Mouse (Mus musculus) spleen, adult 12 weeks (tissue): ENCODE data around the gene Krtap4-6.
"Not testable (repeated sequence)": the region's sequence is repeated elsewhere in the genome, so short reads cannot be mapped to it uniquely, and the experiment has no call there.

Source experiments
- DNase-seq: peaks from one replicate; pipeline ENCODE4 v3.0.0; 2022; ENCODE audit warnings: low spot score

The Krtap4-6 gene

DNA sequence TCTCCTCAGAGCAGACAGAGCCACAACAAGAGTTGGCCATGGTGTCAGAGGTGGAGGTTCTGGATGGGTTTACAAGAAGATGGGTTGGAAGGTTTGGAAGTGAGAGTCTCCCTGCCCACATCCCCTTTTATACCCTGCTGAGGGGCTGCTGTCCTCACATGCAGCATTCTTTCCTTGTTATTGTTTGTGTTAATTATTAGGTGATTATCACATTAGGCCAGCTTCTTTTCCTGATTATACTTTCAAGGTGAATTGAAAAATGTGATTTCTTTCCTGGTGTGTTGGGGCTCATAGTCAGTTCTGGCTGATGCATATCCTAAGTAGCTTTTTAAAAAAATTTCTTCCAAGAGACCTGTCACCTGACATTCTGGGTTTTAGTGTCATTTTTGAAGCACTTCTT is at the start of gene Krtap4-6:
Gene Krtap4-6, minus strand, starts transcription at position 101 of the 400 bp plus-strand sequence.
- no peak for DNase-seq

DNA sequence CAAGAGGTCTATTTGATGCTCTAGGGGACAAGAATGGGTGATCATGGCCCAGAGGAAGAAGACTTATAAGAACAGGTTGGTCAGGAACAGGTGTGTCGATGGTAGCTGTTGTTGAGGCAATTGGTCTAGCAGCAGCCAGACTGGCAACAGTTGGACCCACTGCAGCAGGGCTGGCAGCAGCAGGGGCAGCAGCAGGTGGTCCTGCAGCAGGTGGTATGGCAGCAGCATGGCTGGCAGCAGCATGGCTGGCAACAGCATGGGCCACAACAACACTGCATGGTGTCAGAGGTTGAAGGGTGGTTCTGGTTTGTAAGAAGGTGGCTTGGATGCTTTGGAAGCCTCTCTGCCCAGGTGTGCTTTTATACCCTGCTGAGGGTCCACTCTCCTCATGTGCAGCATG is 24.7 kb upstream of the Krtap4-6 start, which contains the start of gene Gm14190:
Gene Gm14190, minus strand, starts transcription at position 278 of the 400 bp plus-strand sequence.
- DNase-seq, result no peak

DNA sequence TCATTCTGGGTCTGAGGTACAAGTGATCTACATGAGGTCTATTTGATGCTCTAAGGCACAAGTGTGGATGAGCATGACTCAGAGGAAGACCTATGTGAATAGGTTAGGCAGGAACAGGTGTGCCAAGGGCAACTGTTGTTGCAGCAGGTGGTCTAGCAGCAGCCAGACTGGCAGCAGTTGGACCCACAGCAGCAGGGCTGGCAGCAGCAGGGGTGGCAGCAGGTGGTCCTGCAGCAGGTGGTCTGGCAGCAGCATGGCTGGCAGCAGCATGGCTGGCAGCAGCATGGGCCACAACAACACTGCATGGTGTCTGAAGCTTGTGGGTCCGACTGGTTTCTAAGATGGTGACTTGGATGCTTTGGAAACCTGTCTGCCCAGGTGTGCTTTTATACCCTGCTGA is 19.5 kb upstream of the Krtap4-6 start:
- DNase-seq, result not testable (repeated sequence)

DNA sequence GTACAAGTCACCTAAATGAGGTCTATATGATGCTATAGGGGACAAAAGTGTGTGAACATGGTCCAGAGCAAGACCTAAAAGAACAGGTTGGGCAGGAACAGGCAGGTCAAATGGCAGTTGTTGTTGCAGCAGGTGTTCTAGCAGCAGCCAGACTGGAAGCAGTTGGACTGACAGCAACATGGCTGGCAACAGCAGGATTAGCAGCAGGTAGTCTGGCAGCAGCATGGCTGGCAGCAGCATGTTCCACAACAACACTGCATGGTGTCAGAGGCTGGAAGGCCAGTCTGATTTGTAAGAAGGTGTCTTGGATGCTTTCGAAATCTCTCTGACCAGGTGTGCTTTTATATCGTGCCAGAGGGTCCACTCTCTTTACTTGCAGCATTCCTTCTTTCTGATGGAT is 17.7 kb upstream of the Krtap4-6 start:
- no peak for DNase-seq

DNA sequence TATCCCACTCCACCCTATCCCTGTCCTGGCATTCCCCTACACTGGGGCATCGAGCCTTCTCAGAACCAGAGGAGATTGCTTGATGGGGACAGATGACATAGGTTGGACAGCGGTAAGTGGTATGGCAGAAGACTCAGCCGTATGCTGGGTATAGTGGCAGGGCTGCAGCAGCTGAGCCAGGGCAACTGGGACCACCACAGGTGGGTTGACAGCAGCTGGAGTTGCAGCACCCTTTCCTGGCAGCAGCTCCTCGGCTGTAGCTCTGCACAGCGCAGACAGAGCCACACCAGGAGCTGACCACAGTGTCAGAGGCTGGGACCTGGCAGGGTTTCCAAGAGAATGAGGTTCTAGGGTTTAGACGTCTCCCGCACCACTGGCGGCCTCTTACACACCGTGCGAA is 3.0 kb downstream of the Krtap4-6 start:
- DNase-seq, result no peak

DNA sequence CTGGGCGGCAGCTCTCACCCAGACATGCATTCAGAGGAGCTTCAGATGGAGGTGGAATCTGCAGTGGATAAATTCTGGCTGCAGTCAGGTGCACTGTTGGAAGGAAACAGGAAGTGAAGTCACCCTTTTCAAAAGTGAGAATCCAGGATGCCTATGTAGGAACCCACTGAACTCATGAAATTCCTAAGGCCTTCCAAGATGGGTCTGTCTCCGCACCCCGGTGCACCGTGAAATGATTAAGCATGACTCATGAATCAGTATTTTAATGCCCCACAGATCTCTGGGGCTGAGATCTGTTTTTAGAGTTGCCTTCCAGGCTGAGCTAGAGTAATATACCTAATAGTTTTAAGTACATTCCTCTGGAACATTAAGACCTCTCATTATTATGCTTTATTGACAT is 6.5 kb downstream of the Krtap4-6 start:
- no peak for DNase-seq

DNA sequence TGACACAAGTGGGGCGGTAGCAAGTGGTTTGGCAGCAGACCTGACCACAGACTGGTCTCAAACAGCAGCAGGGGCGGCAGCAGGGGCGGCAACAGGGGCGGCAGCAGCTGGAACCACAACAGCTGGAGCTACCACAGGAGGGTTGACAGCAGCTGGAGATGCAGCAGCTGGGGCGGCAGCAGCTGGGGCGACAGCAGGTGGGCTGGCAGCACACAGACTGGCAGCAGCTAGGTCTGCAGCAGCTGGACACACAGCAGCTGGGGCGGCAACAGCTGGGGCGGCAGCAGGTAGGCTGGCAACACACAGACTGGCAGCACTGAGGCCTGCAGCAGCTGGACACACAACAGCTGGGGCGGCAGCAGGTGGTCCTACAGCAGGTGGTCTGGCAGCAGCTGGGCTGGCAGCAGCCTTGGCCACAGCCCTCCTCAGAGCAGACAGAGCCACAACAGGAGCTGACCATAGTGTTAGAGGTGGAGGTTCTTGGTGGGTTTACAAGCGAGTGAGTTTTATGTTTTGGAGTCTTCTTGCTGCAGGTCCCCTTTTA is 7.2 kb downstream of the Krtap4-6 start, which contains the start of gene Gm11563:
Gene Gm11563, minus strand, starts transcription at position 494 of the 544 bp plus-strand sequence.
- not testable (repeated sequence) for DNase-seq

DNA sequence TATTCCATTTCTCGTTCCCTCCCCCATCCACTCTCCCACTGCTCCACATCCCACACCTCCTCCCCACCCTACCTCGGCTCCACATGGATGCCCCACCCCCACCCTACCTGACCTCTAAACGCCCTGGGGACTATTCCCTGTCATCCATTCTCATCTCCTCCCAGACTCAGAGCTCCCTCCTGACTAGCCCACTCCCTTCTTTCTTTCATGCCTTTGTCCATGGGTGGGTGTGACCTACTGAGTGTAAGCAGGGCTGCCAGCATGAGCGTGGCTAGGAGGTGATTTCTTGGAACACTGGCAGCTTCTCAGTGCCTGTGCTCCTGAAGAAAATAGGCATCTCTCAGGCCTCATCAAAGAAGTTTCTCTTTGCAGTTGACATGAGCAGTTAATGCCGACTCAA is 8.7 kb downstream of the Krtap4-6 start:
- DNase-seq, result no peak

DNA sequence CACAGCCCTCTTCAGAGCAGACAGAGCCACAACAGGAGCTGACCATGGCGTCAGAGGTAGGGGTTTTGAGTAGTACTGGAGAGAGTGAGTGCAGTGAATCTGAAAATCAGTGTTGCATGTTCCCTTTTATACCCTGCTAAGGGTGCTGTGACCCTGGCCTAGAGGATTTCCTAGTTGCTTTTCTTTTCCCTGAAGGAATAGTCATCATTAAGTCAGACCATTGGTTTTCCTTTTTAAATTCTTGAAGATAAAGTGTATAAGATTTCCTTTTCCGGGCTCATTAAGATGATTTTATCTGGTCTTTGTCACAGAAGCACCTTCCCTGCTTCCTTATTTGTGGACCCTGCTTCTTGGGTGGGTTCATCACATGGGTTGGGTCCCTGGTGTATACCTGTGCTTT is 15.6 kb downstream of the Krtap4-6 start, which contains the start of gene Gm11555:
Gene Gm11555, minus strand, starts transcription at position 101 of the 400 bp plus-strand sequence.
- no peak for DNase-seq

DNA sequence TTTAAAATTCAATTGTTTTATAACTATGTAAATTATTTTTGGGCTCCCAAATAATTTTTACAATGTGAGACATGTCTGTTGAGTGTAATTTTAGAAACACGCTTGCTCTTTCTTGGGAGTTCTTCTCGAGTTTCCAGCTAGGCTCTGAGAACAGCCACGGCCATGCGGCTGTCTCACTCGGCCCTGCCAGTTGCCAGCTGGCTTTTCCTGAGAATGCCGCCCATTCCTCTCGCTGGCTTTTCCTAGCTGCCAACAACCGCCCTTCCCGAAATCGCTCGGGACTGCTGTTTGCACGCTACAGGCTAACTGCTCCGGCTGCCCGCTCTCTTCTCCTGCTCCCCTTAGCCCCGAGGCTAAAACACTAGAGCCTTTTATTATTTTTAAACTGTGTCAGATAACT is 19.3 kb downstream of the Krtap4-6 start:
- DNase-seq, result no peak

DNA sequence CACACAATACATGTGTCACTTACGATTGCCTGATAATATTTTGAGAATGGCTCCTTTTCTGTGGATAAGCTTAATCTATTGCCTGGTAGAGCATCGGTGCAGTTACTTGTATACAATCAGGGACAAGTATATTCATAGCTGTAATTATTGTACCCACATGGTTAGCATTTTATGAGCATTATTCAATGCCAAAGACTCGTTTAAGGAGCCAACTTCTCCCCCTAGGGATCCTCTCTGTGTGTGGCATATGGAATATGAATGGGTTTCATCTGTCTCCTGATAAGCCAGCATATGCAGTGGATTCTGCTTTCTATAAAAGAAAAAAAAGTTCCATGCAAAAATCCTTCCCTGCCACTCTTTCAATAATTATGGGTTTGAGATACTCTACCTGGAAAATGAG is 21.4 kb downstream of the Krtap4-6 start:
- DNase-seq, result no peak

DNA sequence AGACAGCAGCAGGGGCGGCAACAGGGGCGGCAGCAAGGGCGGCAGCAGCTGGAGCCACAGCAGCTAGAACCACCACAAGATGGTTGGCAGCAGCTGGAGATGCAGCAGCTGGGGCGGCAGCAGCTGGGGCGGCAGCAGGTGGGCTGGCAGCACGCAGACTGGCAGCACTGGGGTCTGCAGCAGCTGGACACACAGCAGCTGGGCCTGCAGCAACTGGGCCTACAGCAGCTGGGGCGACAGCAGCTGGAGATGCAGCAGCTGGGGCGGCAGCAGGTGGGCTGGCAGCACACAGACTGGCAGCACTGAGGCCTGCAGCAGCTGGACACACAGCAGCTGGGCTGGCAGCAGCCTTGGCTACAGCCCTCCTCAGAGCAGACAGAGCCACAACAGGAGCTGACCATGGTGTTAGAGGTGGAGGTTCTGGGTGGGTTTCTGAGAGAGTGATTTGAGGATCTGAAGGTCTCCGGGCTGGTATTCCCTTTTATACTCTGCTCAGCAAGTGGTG is 22.1 kb downstream of the Krtap4-6 start, which contains the start of gene Krtap4-7:
Gene Krtap4-7, minus strand, starts transcription at position 455 of the 505 bp plus-strand sequence.
- DNase-seq, result not testable (repeated sequence)

DNA sequence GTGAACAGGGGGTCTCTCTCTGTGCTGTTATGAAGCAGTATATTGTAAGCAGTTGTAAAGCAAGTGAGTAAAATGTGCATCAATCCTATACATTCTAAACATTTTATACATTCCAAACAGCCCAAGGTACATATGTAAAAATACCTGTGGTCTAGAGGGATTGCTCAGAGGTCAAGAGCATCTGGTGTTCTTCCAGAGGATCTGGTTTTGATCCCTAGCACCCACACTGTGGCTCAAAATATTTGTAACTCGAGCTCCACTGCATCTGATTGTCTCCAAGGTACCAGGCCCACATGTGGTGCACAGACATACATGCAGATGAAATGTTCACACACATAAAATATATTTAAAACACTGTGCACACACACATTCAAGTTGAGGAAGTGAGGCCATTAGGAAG is 24.8 kb downstream of the Krtap4-6 start:
- no peak for DNase-seq

DNA sequence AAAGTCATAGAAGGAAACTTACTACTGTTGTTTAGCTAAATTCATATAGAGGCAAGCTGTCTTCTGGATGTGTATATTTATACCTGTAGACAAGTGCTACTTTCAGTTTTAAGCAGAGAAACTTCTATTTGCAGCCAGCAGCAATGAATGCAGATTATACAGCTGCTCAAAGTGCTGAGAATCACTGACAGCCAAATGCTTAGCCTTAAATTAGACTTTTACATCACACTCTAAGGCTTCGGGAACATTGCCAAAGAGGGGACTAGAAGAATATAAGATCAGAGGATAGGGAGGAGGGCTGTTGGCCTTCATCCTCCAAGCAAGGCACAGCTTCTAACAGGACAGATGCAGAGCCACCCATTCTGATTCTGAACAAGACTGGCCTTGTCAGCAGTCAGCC is 28.7 kb downstream of the Krtap4-6 start:
- no peak for DNase-seq

DNA sequence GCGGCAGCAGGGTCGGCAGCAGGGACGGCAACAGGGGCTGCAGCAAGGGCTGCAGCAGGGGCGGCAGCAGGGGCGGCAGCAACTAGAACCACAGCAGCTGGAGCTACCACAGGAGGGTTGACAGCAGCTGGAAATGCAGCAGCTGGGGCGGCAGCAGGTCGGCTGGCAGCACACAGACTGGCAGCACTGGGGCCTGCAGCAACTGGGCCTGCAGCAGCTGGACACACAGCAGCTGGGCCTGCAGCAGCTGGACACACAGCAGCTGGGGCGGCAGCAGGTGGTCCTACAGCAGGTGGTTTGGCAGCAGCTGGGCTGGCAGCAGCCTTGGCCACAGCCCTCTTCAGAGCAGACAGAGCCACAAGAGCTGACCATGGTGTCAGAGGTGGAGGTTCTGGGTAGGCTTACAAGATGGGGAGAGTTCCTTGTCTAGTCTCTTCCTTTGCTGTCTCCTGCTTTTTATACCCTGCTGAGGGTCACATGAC is 31.1 kb downstream of the Krtap4-6 start, which contains the start of gene Krtap4-2:
Gene Krtap4-2, minus strand, starts transcription at position 432 of the 482 bp plus-strand sequence.
- no peak for DNase-seq

DNA sequence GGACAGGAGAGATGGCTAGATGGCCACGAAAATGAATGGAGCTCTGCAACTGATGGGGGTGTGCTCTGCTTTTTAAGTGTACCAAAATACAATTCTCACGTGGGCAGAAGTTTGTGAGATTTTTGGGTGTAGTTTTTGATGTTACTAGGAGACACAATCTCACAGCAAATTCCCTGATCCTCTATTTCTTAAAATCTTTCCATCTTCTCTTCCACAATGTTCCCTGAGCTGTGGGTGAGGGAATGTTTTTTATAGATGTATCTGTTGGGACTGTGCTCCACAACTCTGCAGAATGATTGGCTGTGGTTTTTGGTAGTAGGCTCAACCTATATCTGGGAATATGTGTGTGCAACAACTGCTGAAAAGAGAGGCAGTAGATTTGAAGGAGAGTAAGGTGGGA is 32.5 kb downstream of the Krtap4-6 start:
- no peak for DNase-seq

DNA sequence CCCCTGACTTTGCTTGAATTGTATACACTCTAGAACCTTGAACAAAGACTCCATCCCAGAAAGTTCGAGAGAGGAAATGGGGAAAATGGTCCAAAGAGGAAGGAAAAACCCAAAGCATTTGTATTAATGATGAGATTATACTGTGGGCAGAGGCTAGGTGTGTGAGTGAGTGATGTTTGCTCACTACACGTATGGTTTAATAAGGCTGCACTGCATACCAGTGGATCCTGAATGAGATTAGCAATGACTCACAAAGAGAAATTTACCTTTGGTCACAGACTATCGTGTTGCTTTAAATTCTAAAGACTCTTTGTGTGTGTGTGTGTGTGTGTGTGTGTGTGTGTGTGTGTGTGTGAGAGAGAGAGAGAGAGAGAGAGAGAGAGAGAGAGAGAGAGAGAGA is 34.9 kb downstream of the Krtap4-6 start:
- DNase-seq, result no peak

DNA sequence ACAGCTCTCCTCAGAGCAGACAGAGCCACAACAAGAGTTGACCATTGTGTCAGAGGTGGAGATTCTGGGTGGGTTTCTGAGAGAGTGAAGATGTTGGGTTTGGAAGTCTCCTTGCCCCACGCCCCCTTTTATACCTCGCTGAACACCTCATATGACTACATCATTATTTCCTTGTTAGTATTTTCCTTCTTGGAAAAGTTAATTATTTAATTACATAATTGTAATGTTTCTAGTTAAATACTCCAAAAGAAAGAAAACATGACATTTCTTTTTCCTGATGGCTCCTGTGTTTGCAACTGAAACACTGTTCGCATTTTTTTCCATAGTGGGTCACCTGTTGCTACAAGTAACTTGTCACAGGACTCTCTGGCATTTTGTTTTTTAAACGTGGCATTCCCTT is 37.6 kb downstream of the Krtap4-6 start, which contains the start of gene Krtap4-1:
Gene Krtap4-1, minus strand, starts transcription at position 101 of the 400 bp plus-strand sequence.
- no peak for DNase-seq

DNA sequence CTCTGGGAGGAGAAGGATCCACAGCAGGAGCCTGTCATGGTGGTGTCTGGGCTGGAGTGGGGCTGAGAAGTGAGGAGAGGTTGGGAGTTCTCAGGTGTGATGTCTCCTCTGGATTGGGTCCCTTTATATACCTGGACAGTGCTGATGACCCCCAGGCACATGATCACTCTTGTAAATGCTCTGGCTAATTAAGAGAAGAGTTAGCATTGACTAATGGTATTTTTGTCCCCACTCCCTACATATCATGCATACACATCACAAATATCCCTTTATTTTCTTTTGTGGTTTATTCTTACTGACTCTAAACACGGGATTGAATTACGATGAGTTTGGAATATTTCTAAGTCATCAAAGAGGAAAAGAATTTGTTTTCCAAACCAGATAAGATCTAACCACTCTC is 45.4 kb downstream of the Krtap4-6 start, which contains the start of gene Gm11562:
Gene Gm11562, minus strand, starts transcription at position 101 of the 400 bp plus-strand sequence.
- no peak for DNase-seq
